ENCODE assay signal across 24 mouse cellular contexts in the genomic region with DNA sequence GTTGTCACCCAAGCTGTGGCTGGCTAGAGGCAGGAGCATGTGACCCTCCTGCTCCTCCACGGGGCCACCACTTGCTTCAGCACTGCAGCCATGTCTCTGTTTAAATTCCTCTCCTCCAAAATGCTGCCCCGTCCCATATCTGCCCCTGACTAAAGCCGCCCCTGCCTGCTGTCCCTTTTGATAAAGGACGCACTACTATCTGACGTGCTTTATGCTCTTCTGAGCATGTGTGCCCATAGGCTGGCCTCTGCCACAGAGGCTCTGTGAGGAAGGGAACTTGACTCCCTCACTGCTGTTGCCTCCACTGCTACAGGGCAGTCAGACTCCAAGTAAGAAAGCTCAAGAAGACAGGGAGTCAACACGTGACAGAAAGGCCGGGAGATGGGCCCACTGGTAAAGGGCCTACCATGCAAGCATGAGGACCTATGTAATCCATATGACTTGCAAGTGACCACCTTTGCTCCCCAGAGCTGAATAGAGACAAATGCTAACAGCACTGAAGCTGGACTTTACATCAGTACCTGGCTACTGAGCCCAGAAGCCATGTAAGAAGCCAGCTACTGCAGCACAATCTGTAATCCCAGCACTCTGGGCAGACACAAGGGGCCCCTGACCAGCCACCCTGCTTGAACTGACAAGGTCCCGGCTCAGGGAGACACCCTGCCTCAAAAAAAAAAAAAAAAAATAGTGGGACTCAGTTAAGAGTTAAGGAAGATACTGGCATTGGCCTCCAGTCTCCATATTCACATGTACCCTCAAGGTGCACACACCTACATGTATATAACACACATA. TPM values are rescaled to one million over a fixed set of nuclear protein-coding genes. Genes with fewer than 3 reads are reported as not detected.
DNase-seq lines count a peak whose midpoint lies in the region; ATAC-seq lines count a peak whose summit lies in the region.
"Had no signal": no experiment of that assay in that cellular context is flagged by ENCODE, and none has a peak within 500 bp of the region (broad histone marks: within the 10 kb centered on the region; RNA-seq: fewer than 3 reads in every experiment).

No protein-coding gene starts in this region.

- no peak for DNase-seq in kidney, adult 11 months
- peak; percentile 76 for DNase-seq in c-Kit-positive CD71-positive TER-119-positive erythroid progenitor cells, embryonic 14.5 days (ENCODE audit: low spot score)
- DNase-seq in liver, result peak; percentile 84
- no peak for DNase-seq in gastrocnemius, postnatal 36 days
- DNase-seq in cerebellum, postnatal 10 days, result no peak
- DNase-seq in gastrocnemius, postnatal 25 days, result no peak
- DNase-seq: adrenal gland, postnatal 14 days; B cell, adult 2 months; cerebellum, adult 9-10 months; forebrain, postnatal 0 days; layer of hippocampus, postnatal 36 days; left cerebral cortex, postnatal 4 days; lung, adult 18-20 months; thymus, adult 2 months had no signal

- H3K36me3 ChIP-seq in kidney, embryonic 15.5 days, result no peaks in the 10 kb centered on the region
- H3K36me3 ChIP-seq in macrophage (ENCODE audit: inconsistent target), result no peaks in the 10 kb centered on the region
- H3K36me3 ChIP-seq: heart, embryonic 15.5 days; midbrain, embryonic 12.5 days had no signal

- H3K9ac ChIP-seq in kidney, embryonic 15.5 days, result no peak overlapping the region
- H3K9ac ChIP-seq: forebrain, postnatal 0 days; heart, embryonic 15.5 days; midbrain, embryonic 12.5 days had no signal

- intact Hi-C loops in gastrocnemius, postnatal 36 days (cut with DNase I), result no loop called here

- H3K27me3 ChIP-seq in kidney, embryonic 15.5 days, result peaks cover 5% of the 10 kb centered on the region; the same call in 1 of the 2 replicates

- no peaks in the 10 kb centered on the region for H3K79me2 ChIP-seq in macrophage (ENCODE audit: inconsistent target)

- 0 out of 2 replicates have a peak, but pooled peaks cover 4% of the 10 kb centered on the region for H3K4me1 ChIP-seq in kidney, embryonic 15.5 days
- H3K4me1 ChIP-seq: heart, embryonic 15.5 days had no signal

- no peak overlapping the region for H3K4me2 ChIP-seq in kidney, embryonic 15.5 days
- H3K4me2 ChIP-seq: heart, embryonic 15.5 days; midbrain, embryonic 12.5 days had no signal

- 79% methylated on average over 8 of the region's 8 CpGs for WGBS in kidney, embryonic 15.5 days
- WGBS in macrophage (ENCODE audit: missing documents), result 81% methylated on average over 8 of the region's 8 CpGs

- peak; percentile 70; the same call in 1 of the 2 replicates for ATAC-seq in kidney, embryonic 15.5 days (replicated peaks; ENCODE audit: low FRiP score)
- ATAC-seq: activated CD4-positive, CD25-positive, alpha-beta regulatory T cell, adult 4 months; forebrain, postnatal 0 days had no signal

- H3K27ac ChIP-seq in kidney, embryonic 15.5 days, result no peak overlapping the region
- peak overlapping the region; percentile 21 for H3K27ac ChIP-seq in macrophage
- H3K27ac ChIP-seq: heart, embryonic 15.5 days; midbrain, embryonic 12.5 days had no signal

- H3K9me3 ChIP-seq in kidney, embryonic 15.5 days (replicated peaks), result no peaks in the 10 kb centered on the region
- H3K9me3 ChIP-seq: heart, embryonic 15.5 days; midbrain, embryonic 12.5 days had no signal

- H3K4me3 ChIP-seq in kidney, embryonic 15.5 days (replicated peaks), result no peak overlapping the region
- H3K4me3 ChIP-seq in macrophage (ENCODE audit: inconsistent target), result no peak overlapping the region
- H3K4me3 ChIP-seq: heart, embryonic 15.5 days; midbrain, embryonic 12.5 days had no signal

RNA-seq across cellular contexts. Expression of a gene that starts 32.5 kb away (rescaled TPM):
- polyA plus RNA-seq in kidney, embryonic 15.5 days (2015; fragmentation: Nextera tagmentation; extraction: Ambion mirVana), result not detected in 2 replicates
- total RNA-seq in macrophage (2018; cell fraction: chromatin; rRNA removed), result under 1 TPM in 1 of 26 experiments, not detected in 25; 0.21 TPM
- under 1 TPM in 11 of 26 experiments, not detected in 15; 0.05 to 0.17 (median 0.09) TPM for total RNA-seq in macrophage (2018; cell fraction: cytosol; rRNA removed)
- total RNA-seq in macrophage (2018; cell fraction: nucleus; rRNA removed), result under 1 TPM in 3 of 26 experiments, not detected in 23; 0.27 to 0.36 (median 0.28) TPM
- polyA plus RNA-seq in macrophage (2018), result not detected in 3 replicates
- not detected for total RNA-seq in gastrocnemius, postnatal 36 days (2021)
- total RNA-seq in gastrocnemius, postnatal 25 days (2021), result not detected
- total RNA-seq: adrenal gland, postnatal 14 days; forebrain, postnatal 0 days; gastrocnemius, adult 8-10 months; layer of hippocampus, postnatal 36 days had no signal
- polyA plus RNA-seq: forebrain, postnatal 0 days; heart, embryonic 15.5 days; hindbrain, embryonic 11.5 days; kidney, embryonic 14.5 days; large intestine, adult 2 months; midbrain, embryonic 12.5 days; neural tube, embryonic 14.5 days had no signal

RNA-seq across cellular contexts. Expression of a gene that starts 39.9 kb away (rescaled TPM):
- polyA plus RNA-seq in kidney, embryonic 15.5 days (2015; fragmentation: Nextera tagmentation; extraction: Ambion mirVana), result 0.51 and 1.4 TPM in 2 replicates
- total RNA-seq in macrophage (2018; cell fraction: chromatin; rRNA removed), result 1 to 10 TPM in 13 of 26 experiments, under 1 TPM in 10, not detected in 3; 0.16 to 2.2 (median 1.1) TPM
- total RNA-seq in macrophage (2018; cell fraction: cytosol; rRNA removed), result 1 to 10 TPM in 9 of 26 experiments, under 1 TPM in 17; 0.23 to 1.6 (median 0.93) TPM
- total RNA-seq in macrophage (2018; cell fraction: nucleus; rRNA removed), result 1 to 10 TPM in 18 of 26 experiments, under 1 TPM in 8; 0.19 to 3.0 (median 1.2) TPM
- 0.42 to 1.1 TPM (median 0.66 TPM) in 3 replicates for polyA plus RNA-seq in macrophage (2018)
- 1 to 10 TPM in 1 of 2 experiments, under 1 TPM in 1; 0.07 to 1.4 TPM for total RNA-seq in gastrocnemius, postnatal 36 days (2021)
- under 1 TPM; 0.08 to 0.32 TPM for total RNA-seq in gastrocnemius, postnatal 25 days (2021)
- total RNA-seq: forebrain, postnatal 0 days had no signal
- polyA plus RNA-seq: forebrain, postnatal 0 days had no signal

Comparison
In these comparisons a context has a peak if more than half of its experiments do, and no peak if none do; other contexts are left out.
1. DNase-seq: peak in c-Kit-positive CD71-positive TER-119-positive erythroid progenitor cells, embryonic 14.5 days (single experiment) and liver (single experiment); none in kidney, adult 11 months (single experiment), gastrocnemius, postnatal 36 days (0 of 2), cerebellum, postnatal 10 days (0 of 2) and gastrocnemius, postnatal 25 days (single experiment).